Mouse (Mus musculus): ENCODE measurements around the gene Map1lc3b. TPM values are rescaled to one million over a fixed set of nuclear protein-coding genes. Genes with fewer than 3 reads are reported as not detected.
A peak's percentile ranks its signal among the peaks of the same experiment; 100 is the strongest.

Map1lc3b gene
- polyA plus RNA-seq, 1 experiment, result 121 TPM

GRCm38 (mm10) chr8:121619401-121619995 lies 29.3 kb downstream of the Map1lc3b start:
- DNase-seq (ENCODE audit: low read depth), result no peak
- TF ChIP-seq CTCF (IDR thresholded peaks at IDR 0.05; ENCODE audit: borderline replicate concordance, extremely low read depth, insufficient read depth, insufficient read length) (no peak), POLR2A (IDR thresholded peaks at IDR 0.05; ENCODE audit: borderline replicate concordance, extremely low read depth, insufficient read depth, insufficient read length, poor library complexity, severe bottlenecking) (no peak)

- TF ChIP-seq CTCF (IDR thresholded peaks at IDR 0.05; ENCODE audit: borderline replicate concordance, extremely low read depth, insufficient read depth, insufficient read length) (no peak), POLR2A (IDR thresholded peaks at IDR 0.05; ENCODE audit: borderline replicate concordance, extremely low read depth, insufficient read depth, insufficient read length, poor library complexity, severe bottlenecking) (no peak)
- peak; percentile 59 for DNase-seq (ENCODE audit: low read depth)
These were observed 30.8 kb downstream of the Map1lc3b start for GRCm38 (mm10) chr8:121620801-121621516.

- no peak for DNase-seq (ENCODE audit: low read depth)
- TF ChIP-seq POLR2A (IDR thresholded peaks at IDR 0.05; ENCODE audit: borderline replicate concordance, extremely low read depth, insufficient read depth, insufficient read length, poor library complexity, severe bottlenecking), result no peak
- no peak for TF ChIP-seq CTCF (IDR thresholded peaks at IDR 0.05; ENCODE audit: borderline replicate concordance, extremely low read depth, insufficient read depth, insufficient read length)
These were observed 31.7 kb downstream of the Map1lc3b start for GRCm38 (mm10) chr8:121621879-121622278.

- DNase-seq (ENCODE audit: low read depth), result peak; percentile 31
- TF ChIP-seq POLR2A (IDR thresholded peaks at IDR 0.05; ENCODE audit: borderline replicate concordance, extremely low read depth, insufficient read depth, insufficient read length, poor library complexity, severe bottlenecking), result no peak
- no peak for TF ChIP-seq CTCF (IDR thresholded peaks at IDR 0.05; ENCODE audit: borderline replicate concordance, extremely low read depth, insufficient read depth, insufficient read length)
These were observed 32.9 kb downstream of the Map1lc3b start for GRCm38 (mm10) chr8:121623043-121623442.

- no peak for DNase-seq (ENCODE audit: low read depth)
- no peak for TF ChIP-seq POLR2A (IDR thresholded peaks at IDR 0.05; ENCODE audit: borderline replicate concordance, extremely low read depth, insufficient read depth, insufficient read length, poor library complexity, severe bottlenecking)
- no peak for TF ChIP-seq CTCF (IDR thresholded peaks at IDR 0.05; ENCODE audit: borderline replicate concordance, extremely low read depth, insufficient read depth, insufficient read length)
These were observed 38.5 kb downstream of the Map1lc3b start for GRCm38 (mm10) chr8:121628681-121629080.

GRCm38 (mm10) chr8:121631645-121632071 lies 41.5 kb downstream of the Map1lc3b start:
- no peak for DNase-seq (ENCODE audit: low read depth)
- no peak for TF ChIP-seq POLR2A (IDR thresholded peaks at IDR 0.05; ENCODE audit: borderline replicate concordance, extremely low read depth, insufficient read depth, insufficient read length, poor library complexity, severe bottlenecking)
- TF ChIP-seq CTCF (IDR thresholded peaks at IDR 0.05; ENCODE audit: borderline replicate concordance, extremely low read depth, insufficient read depth, insufficient read length), result no peak

GRCm38 (mm10) chr8:121632401-121632800 lies 42.2 kb downstream of the Map1lc3b start:
- TF ChIP-seq CTCF (IDR thresholded peaks at IDR 0.05; ENCODE audit: borderline replicate concordance, extremely low read depth, insufficient read depth, insufficient read length), result no peak
- TF ChIP-seq POLR2A (IDR thresholded peaks at IDR 0.05; ENCODE audit: borderline replicate concordance, extremely low read depth, insufficient read depth, insufficient read length, poor library complexity, severe bottlenecking), result no peak

GRCm38 (mm10) chr8:121635534-121635933 lies 45.4 kb downstream of the Map1lc3b start:
- DNase-seq (ENCODE audit: low read depth), result no peak
- TF ChIP-seq CTCF (IDR thresholded peaks at IDR 0.05; ENCODE audit: borderline replicate concordance, extremely low read depth, insufficient read depth, insufficient read length), result no peak
- no peak for TF ChIP-seq POLR2A (IDR thresholded peaks at IDR 0.05; ENCODE audit: borderline replicate concordance, extremely low read depth, insufficient read depth, insufficient read length, poor library complexity, severe bottlenecking)

More at GRCm38 (mm10) chr8:121632401-121632800, 42.2 kb downstream of the Map1lc3b start:
- no peak for DNase-seq (ENCODE audit: low read depth)

- no peak for DNase-seq (ENCODE audit: low read depth)
These were observed 46.0 kb downstream of the Map1lc3b start for GRCm38 (mm10) chr8:121636180-121636579.

GRCm38 (mm10) chr8:121642804-121643203 lies 52.6 kb downstream of the Map1lc3b start:
- TF ChIP-seq CTCF (IDR thresholded peaks at IDR 0.05; ENCODE audit: borderline replicate concordance, extremely low read depth, insufficient read depth, insufficient read length), result no peak
- TF ChIP-seq POLR2A (IDR thresholded peaks at IDR 0.05; ENCODE audit: borderline replicate concordance, extremely low read depth, insufficient read depth, insufficient read length, poor library complexity, severe bottlenecking), result no peak
- DNase-seq (ENCODE audit: low read depth), result no peak

More at GRCm38 (mm10) chr8:121636180-121636579, 46.0 kb downstream of the Map1lc3b start:
- TF ChIP-seq CTCF (IDR thresholded peaks at IDR 0.05; ENCODE audit: borderline replicate concordance, extremely low read depth, insufficient read depth, insufficient read length) (no peak), POLR2A (IDR thresholded peaks at IDR 0.05; ENCODE audit: borderline replicate concordance, extremely low read depth, insufficient read depth, insufficient read length, poor library complexity, severe bottlenecking) (no peak)

- DNase-seq (ENCODE audit: low read depth), result no peak
- TF ChIP-seq POLR2A (IDR thresholded peaks at IDR 0.05; ENCODE audit: borderline replicate concordance, extremely low read depth, insufficient read depth, insufficient read length, poor library complexity, severe bottlenecking) (no peak), CTCF (IDR thresholded peaks at IDR 0.05; ENCODE audit: borderline replicate concordance, extremely low read depth, insufficient read depth, insufficient read length) (no peak)
These were observed 53.2 kb downstream of the Map1lc3b start for GRCm38 (mm10) chr8:121643384-121643783.

Data from brain, embryonic 14.5 days (tissue).